Mouse (Mus musculus) stomach, postnatal 0 days (tissue): ENCODE measurements around the gene Eci2.

Source experiments
- CTCF ChIP-seq: IDR thresholded peaks from 2 replicates; pipeline ENCODE4 v1.5.1; 2016; ENCODE audit warnings: antibody characterized with exemption, low read depth, mild to moderate bottlenecking, moderate library complexity
- EP300 ChIP-seq: optimal IDR thresholded peaks from 2 replicates; pipeline ENCODE3; 2016; ENCODE audit warnings: antibody characterized with exemption

- TF ChIP-seq CTCF (no peak), EP300 (no peak)
These were observed 50.8 kb downstream of the Eci2 start for GRCm38 (mm10) chr13:34976116-34976515.
